Mouse (Mus musculus) CH12.LX (cell line): ENCODE measurements around the gene Fam83c. TPM values are rescaled to one million over a fixed set of nuclear protein-coding genes. Genes with fewer than 3 reads are reported as not detected.

Experiments
- DNase-seq: peaks from one replicate; pipeline ENCODE4 v3.0.0-alpha.2; 2013; ENCODE audit errors: extremely low read depth
- H3K27ac ChIP-seq: 2 replicates; pipeline ENCODE4 v1.5.1; 2012; ENCODE audit warnings: low read depth, mild to moderate bottlenecking, control low read depth, moderate library complexity; ENCODE audit not compliant: insufficient read depth
- H3K27me3 ChIP-seq: replicated peaks from 2 replicates; pipeline ENCODE3; 2012; ENCODE audit warnings: inconsistent platforms
- H3K36me3 ChIP-seq, 2 experiments: replicated peaks in 1 of 2; 2 replicates each; pipeline versions ENCODE3 to v1.6.1; 2012; ENCODE audit warnings: inconsistent platforms in 1 of 2, low read length in 1 of 2, mild to moderate bottlenecking in 1 of 2, mixed read lengths in 1 of 2, moderate library complexity in 1 of 2; ENCODE audit not compliant: control insufficient read depth in 1 of 2, insufficient read depth in 1 of 2
- H3K4me1 ChIP-seq, 2 experiments: 2 replicates each; pipeline ENCODE4 v1.6.1; 2012; ENCODE audit warnings: inconsistent platforms in 1 of 2, moderate library complexity in 1 of 2; ENCODE audit not compliant: insufficient read depth in 2 of 2, control insufficient read depth in 1 of 2
- H3K4me2 ChIP-seq: 2 replicates; pipeline ENCODE4 v1.6.1; 2012; ENCODE audit warnings: low read depth, mild to moderate bottlenecking, control low read depth; ENCODE audit not compliant: poor library complexity, insufficient read depth, severe bottlenecking
- H3K4me3 ChIP-seq, 3 experiments: fragments of 150-350 bp in 1 of 3; sonication (generic) in 1 of 3; replicated peaks in 1 of 3; 2 replicates each; pipeline versions ENCODE3 to v1.5.1; 2011 to 2012; ENCODE audit warnings: low read depth in 2 of 3, low read length in 2 of 3, mild to moderate bottlenecking in 2 of 3, moderate library complexity in 2 of 3, control low read depth in 1 of 3, improper control_type of control experiment in 1 of 3, inconsistent platforms in 1 of 3, mixed read lengths in 1 of 3; ENCODE audit not compliant: poor library complexity in 1 of 3
- H3K79me2 ChIP-seq: replicated peaks from 2 replicates; pipeline ENCODE4 v1.6.1; 2012; ENCODE audit warnings: mild to moderate bottlenecking, moderate library complexity; ENCODE audit not compliant: control insufficient read depth, poor library complexity, insufficient read depth, severe bottlenecking; ENCODE audit errors: extremely low read depth
- H3K9ac ChIP-seq: 2 replicates; pipeline ENCODE4 v1.6.1; 2012; ENCODE audit warnings: low read depth, mild to moderate bottlenecking, control low read depth, moderate library complexity; ENCODE audit not compliant: insufficient read depth
- H3K9me3 ChIP-seq: replicated peaks from 2 replicates; pipeline ENCODE3; 2012; ENCODE audit warnings: low read length, inconsistent platforms, mixed read lengths
- CHD1 ChIP-seq: IDR thresholded peaks from 2 replicates; pipeline ENCODE4 v1.6.1; 2012; ENCODE audit warnings: low read depth, low read length, improper control_type of control experiment, inconsistent platforms
- CTCF ChIP-seq, 2 experiments: IDR thresholded peaks in 1 of 2; conservative IDR thresholded peaks in 1 of 2; 2 replicates each; pipeline ENCODE4 v1.5.1; 2011 to 2012; ENCODE audit warnings: low read depth in 2 of 2, low read length in 2 of 2, improper control_type of control experiment in 1 of 2, inconsistent platforms in 1 of 2, mild to moderate bottlenecking in 1 of 2, moderate library complexity in 1 of 2
- ETS1 ChIP-seq: conservative IDR thresholded peaks from 2 replicates; pipeline ENCODE4 v1.6.1; 2012; ENCODE audit warnings: low read depth, mild to moderate bottlenecking, inconsistent platforms, low read length, improper control_type of control experiment, moderate library complexity
- GABPA ChIP-seq: IDR thresholded peaks from 2 replicates; pipeline ENCODE4 v1.6.1; 2012; ENCODE audit warnings: low read depth, low read length, improper control_type of control experiment, inconsistent platforms; ENCODE audit not compliant: insufficient replicate concordance
- IRF4 ChIP-seq: IDR thresholded peaks from 2 replicates; pipeline ENCODE4 v1.6.1; 2014; ENCODE audit warnings: low read depth, mild to moderate bottlenecking, inconsistent platforms, low read length, improper control_type of control experiment
- JUND ChIP-seq: conservative IDR thresholded peaks from 2 replicates; pipeline ENCODE4 v1.6.1; 2011; ENCODE audit warnings: low read depth, low read length, improper control_type of control experiment
- MEF2A ChIP-seq: IDR thresholded peaks from 2 replicates; pipeline ENCODE4 v1.6.1; 2014; ENCODE audit warnings: low read depth, mild to moderate bottlenecking, inconsistent platforms, low read length, improper control_type of control experiment, borderline replicate concordance
- MYC ChIP-seq: IDR thresholded peaks from 2 replicates; pipeline ENCODE4 v1.6.1; 2011; ENCODE audit warnings: low read depth, mild to moderate bottlenecking, improper control_type of control experiment, low read length
- NELFE ChIP-seq: IDR thresholded peaks from 2 replicates; pipeline ENCODE4 v1.6.1; 2011; ENCODE audit warnings: low read depth, low read length, improper control_type of control experiment
- POLR2A ChIP-seq: IDR thresholded peaks from 2 replicates; pipeline ENCODE4 v1.6.1; 2011; ENCODE audit warnings: low read depth, mild to moderate bottlenecking, improper control_type of control experiment, low read length
- SIN3A ChIP-seq: IDR thresholded peaks from 2 replicates; pipeline ENCODE4 v1.6.1; 2012; ENCODE audit warnings: low read length, improper control_type of control experiment, inconsistent platforms
- SMC3 ChIP-seq: IDR thresholded peaks from 2 replicates; pipeline ENCODE4 v1.6.1; 2011; ENCODE audit warnings: low read depth, low read length, improper control_type of control experiment
- TCF12 ChIP-seq: IDR thresholded peaks from 2 replicates; pipeline ENCODE4 v1.6.1; 2014; ENCODE audit warnings: low read depth, mild to moderate bottlenecking, inconsistent platforms, low read length, improper control_type of control experiment
- UBTF ChIP-seq: IDR thresholded peaks from 2 replicates; pipeline ENCODE4 v1.6.1; 2012; ENCODE audit warnings: low read depth, mild to moderate bottlenecking, inconsistent platforms, low read length, improper control_type of control experiment, moderate library complexity
- USF2 ChIP-seq: conservative IDR thresholded peaks from 2 replicates; pipeline ENCODE4 v1.6.1; 2011; ENCODE audit warnings: low read depth, low read length, improper control_type of control experiment
- ZC3H11A ChIP-seq: IDR thresholded peaks from 2 replicates; pipeline ENCODE4 v1.6.1; 2012; ENCODE audit warnings: low read depth, mild to moderate bottlenecking, inconsistent platforms, low read length, improper control_type of control experiment
- ZMIZ1 ChIP-seq: IDR thresholded peaks from 2 replicates; pipeline ENCODE4 v1.6.1; 2012; ENCODE audit warnings: low read depth, mild to moderate bottlenecking, inconsistent platforms, low read length, improper control_type of control experiment
- dilution Hi-C: fragments of 300-500 bp; cut with MboI; formaldehyde crosslinking; loops from 2 replicates; pipeline ENCODE4 v1.14.3; 2020; ENCODE audit warnings: low sequenced_read_pairs; ENCODE audit not compliant: extremely low pct_unique_long_range_greater_than_20kb, extremely low pct_ligation_motif_present
- in situ Hi-C: fragments of 300-500 bp; cut with MboI; formaldehyde crosslinking; loops from 3 replicates; pipeline ENCODE4 v1.14.3; 2019; ENCODE audit warnings: low sequenced_read_pairs, low pct_ligation_motif_present, low pct_unique_long_range_greater_than_20kb, mixed read lengths
- polyA plus RNA-seq: library from polyadenylated mRNA; unstranded; fragments of >175 nt; gene quantifications from 2 replicates; pipeline ENCODE4 v1.2.1, GENCODE M21; 2012; ENCODE audit warnings: low read depth; ENCODE audit not compliant: insufficient read length
- total RNA-seq, 2 experiments: library from RNA; depleted of rRNA; stranded (reverse); fragments of 300-350 nt in 1 of 2; fragments of >200 nt in 1 of 2; gene quantifications; 2 replicates each; pipeline ENCODE4 v1.2.3; 2012 to 2014

Fam83c gene
- 0.04 and 0.08 TPM in 2 replicates for total RNA-seq (2012; rRNA removed)
- not detected in 2 replicates for total RNA-seq (2014; rRNA removed)
- 0.08 and 0.09 TPM in 2 replicates for polyA plus RNA-seq

- DNase-seq: no peak
- in situ Hi-C loops (loop anchor here (25.0 kb wide), 1 partner anchor 303 kb away; the partner anchor contains the start of genes Gm28036, Nfs1 and Romo1), dilution Hi-C loops (no loop called here)
- Histone ChIP-seq H3K4me1 (no peaks in the 10 kb centered on the region), H3K27me3 (peaks cover 30% of the 10 kb centered on the region), H3K27ac (no peak within 1 kb of the TSS), H3K36me3 (no peaks in the 10 kb centered on the region), H3K4me2 (no peak within 1 kb of the TSS), H3K4me3 (no peak within 1 kb of the TSS), H3K9me3 (no peaks in the 10 kb centered on the region), H3K9ac (no peak within 1 kb of the TSS), H3K79me2 (no peaks in the 10 kb centered on the region)
- TF ChIP-seq NELFE: no peak
- TF ChIP-seq MYC: no peak
- TF ChIP-seq UBTF: no peak
- no peak for TF ChIP-seq MEF2A
- no peak for TF ChIP-seq USF2
- TF ChIP-seq ETS1: no peak
- no peak for TF ChIP-seq CHD1
- TF ChIP-seq GABPA: no peak
- no peak for TF ChIP-seq JUND
- no peak for TF ChIP-seq POLR2A
Measured at GRCm38 (mm10) chr2:155834732-155835131, at the start of gene Fam83c. Gene Fam83c, minus strand, starts transcription at chr2:155834854.

- Histone ChIP-seq H3K36me3 (peaks cover 43 to 82% of the 10 kb centered on the region in 2 experiments), H3K27me3 (no peaks in the 10 kb centered on the region), H3K9me3 (no peaks in the 10 kb centered on the region)
- TF ChIP-seq GABPA (no peak), TCF12 (no peak), ZMIZ1 (no peak), SIN3A (no peak), JUND (no peak), CTCF (conservative IDR thresholded peaks at IDR 0.05 in 1 of 2, IDR thresholded peaks at IDR 0.05 in 1 of 2; ENCODE audit: low read depth in 2 of 2, low read length in 2 of 2) (no peak), IRF4 (no peak), SMC3 (no peak), ZC3H11A (no peak)
- TF ChIP-seq, all 38 proteins: peak for 0
- no peak overlapping the region for H3K27ac ChIP-seq
- H3K4me3 ChIP-seq: no peak overlapping the region
- DNase-seq: no peak
- no peak overlapping the region for H3K4me2 ChIP-seq
- no peak overlapping the region for H3K9ac ChIP-seq
- dilution Hi-C loops (no loop called here), in situ Hi-C loops (no loop called here)
- no peaks in the 10 kb centered on the region for H3K4me1 ChIP-seq
- H3K79me2 ChIP-seq: no peaks in the 10 kb centered on the region
Measured at GRCm38 (mm10) chr2:155882087-155882486, 47.4 kb upstream of the Fam83c start.
